Mouse (Mus musculus): ENCODE measurements around the gene Ankrd50. TPM values are rescaled to one million over a fixed set of nuclear protein-coding genes. Genes with fewer than 3 reads are reported as not detected.

The Ankrd50 gene
- total RNA-seq, 2 experiments from 2014 or later = 69.4 to 82.2 TPM

- DNase-seq (ENCODE audit: low spot score in 2 of 2) = no peak
- intact Hi-C loops (cut with DNase I) = no loop called here
Measured at GRCm38 (mm10) chr3:38419896-38420295, 64.7 kb downstream of the Ankrd50 start.

DNA sequence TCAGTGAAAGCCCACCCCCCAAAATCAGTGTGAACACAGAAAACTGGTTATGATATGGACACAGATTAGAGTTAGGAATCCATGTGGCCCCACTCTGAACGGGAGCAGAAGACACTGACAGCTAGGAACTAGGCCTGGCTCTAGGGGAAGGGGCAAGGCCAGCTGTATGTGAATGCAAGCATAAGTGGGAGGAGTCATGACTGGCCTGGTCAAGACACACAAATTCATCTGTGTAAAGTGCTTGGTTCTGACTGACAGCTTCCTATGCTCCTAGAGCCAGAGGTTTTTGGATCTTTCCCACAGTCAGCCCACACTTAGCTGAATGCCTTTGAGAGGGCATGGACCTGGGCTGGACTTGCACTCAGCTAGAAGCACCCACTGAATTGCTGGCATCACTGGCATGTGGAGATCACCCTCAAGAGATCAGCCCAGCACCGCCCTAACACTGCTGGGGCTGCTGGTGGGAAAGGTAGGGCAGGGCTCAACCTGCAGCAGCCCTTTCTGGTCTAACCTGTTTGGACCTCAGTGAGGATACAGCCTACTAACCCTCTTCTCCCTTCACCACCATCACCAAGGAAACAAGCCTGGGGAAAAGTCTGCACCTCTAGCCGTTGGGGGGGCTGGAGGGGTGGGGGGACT is 69.2 kb downstream of the Ankrd50 start:
- intact Hi-C loops (cut with DNase I) = no loop called here
- DNase-seq (ENCODE audit: low spot score in 2 of 2) = no peak
